In genomic region chr1:135017656-135018015, GRCm38 (mm10) we compare ENCODE assay signal across 25 mouse cellular contexts. TPM values are rescaled to one million over a fixed set of nuclear protein-coding genes. Genes with fewer than 3 reads are reported as not detected.
DNase-seq lines count a peak whose midpoint lies in the region; ATAC-seq and TF ChIP-seq lines count a peak whose summit lies in the region.
"Had no signal": no experiment of that assay in that cellular context is flagged by ENCODE, and none has a peak within 500 bp of the region (broad histone marks: within the 10 kb centered on the region; RNA-seq: fewer than 3 reads in every experiment).

No protein-coding gene starts in this region.

- peak; percentile 30 for DNase-seq in adrenal gland, postnatal 10 days
- no peak for DNase-seq in adrenal gland, postnatal 4 days (ENCODE audit: low spot score in 2 of 2)
- DNase-seq in heart, adult 2 months: peak; percentile 51 to 68
- peak; percentile 34 to 65 for DNase-seq in heart, postnatal 14 days
- DNase-seq in spleen, postnatal 36 days (ENCODE audit: low spot score in 2 of 2): no peak
- DNase-seq in retina, embryonic 14.5 days (ENCODE audit: low spot score): no peak
- DNase-seq: cerebellum, adult 2 months; cerebellum, postnatal 36 days; kidney, adult 9 months; kidney, postnatal 25 days; liver; liver, postnatal 0 days; lung, postnatal 10 days; retina, postnatal 1 day; right cerebral cortex, postnatal 4 days; thymus, postnatal 14 days had no signal

- TF ChIP-seq POLR2A in heart, adult 2 months (IDR thresholded peaks at IDR 0.05; ENCODE audit: insufficient read depth, low read depth, low read length): no peak

- no peak overlapping the region for H3K9ac ChIP-seq in heart, adult 2 months (ENCODE audit: low read depth, low read length)
- no peak overlapping the region for H3K9ac ChIP-seq in heart, embryonic 12.5 days
- no peak overlapping the region for H3K9ac ChIP-seq in liver, embryonic 12.5 days
- H3K9ac ChIP-seq: forebrain, embryonic 13.5 days; heart, embryonic 15.5 days; hindbrain, embryonic 15.5 days; intestine, embryonic 15.5 days; liver, postnatal 0 days; midbrain, embryonic 15.5 days had no signal

- no peaks in the 10 kb centered on the region for H3K27me3 ChIP-seq in heart, adult 2 months (ENCODE audit: control insufficient read depth, insufficient read depth, low read length)
- H3K27me3 ChIP-seq in heart, embryonic 12.5 days (replicated peaks): no peaks in the 10 kb centered on the region
- peaks cover 35% of the 10 kb centered on the region for H3K27me3 ChIP-seq in liver, embryonic 12.5 days (replicated peaks)
- H3K27me3 ChIP-seq: heart, embryonic 15.5 days; hindbrain, embryonic 15.5 days; intestine, embryonic 15.5 days; midbrain, embryonic 15.5 days had no signal

- H3K4me2 ChIP-seq in heart, embryonic 12.5 days: no peak overlapping the region
- H3K4me2 ChIP-seq in liver, embryonic 12.5 days: no peak overlapping the region
- H3K4me2 ChIP-seq: forebrain, embryonic 13.5 days; heart, embryonic 15.5 days; hindbrain, embryonic 15.5 days; intestine, embryonic 15.5 days; midbrain, embryonic 15.5 days had no signal

- 45% methylated on average over 2 of the region's 2 CpGs for WGBS in heart, adult 2 months
- 54% methylated on average over 2 of the region's 2 CpGs for WGBS in heart, embryonic 12.5 days
- 60% methylated on average over 2 of the region's 2 CpGs for WGBS in liver, embryonic 12.5 days (ENCODE audit: insufficient replicate concordance)

- ATAC-seq in heart, embryonic 12.5 days (ENCODE audit: insufficient number of reproducible peaks, low FRiP score): no peak
- no peak for ATAC-seq in liver, embryonic 12.5 days
- ATAC-seq: activated CD4-positive, CD25-positive, alpha-beta regulatory T cell, adult 4 months; CD4-positive, CD25-positive, alpha-beta regulatory T cell, adult 4 months; forebrain, embryonic 13.5 days; intestine, embryonic 15.5 days; liver, postnatal 0 days; midbrain, embryonic 15.5 days had no signal

- no peak for TF ChIP-seq CTCF in heart, adult 2 months (IDR thresholded peaks at IDR 0.05)

- no peaks in the 10 kb centered on the region for H3K9me3 ChIP-seq in heart, embryonic 12.5 days (replicated peaks)
- H3K9me3 ChIP-seq in liver, embryonic 12.5 days (replicated peaks): no peaks in the 10 kb centered on the region
- H3K9me3 ChIP-seq: forebrain, embryonic 13.5 days; heart, embryonic 15.5 days; hindbrain, embryonic 15.5 days; intestine, embryonic 15.5 days; midbrain, embryonic 15.5 days had no signal

- peak overlapping the region; percentile 62 for H3K27ac ChIP-seq in heart, adult 2 months
- H3K27ac ChIP-seq in heart, embryonic 12.5 days (ENCODE audit: poor library complexity, severe bottlenecking): no peak overlapping the region
- H3K27ac ChIP-seq in liver, embryonic 12.5 days: no peak overlapping the region
- H3K27ac ChIP-seq: forebrain, embryonic 13.5 days; heart, embryonic 15.5 days; hindbrain, embryonic 15.5 days; intestine, embryonic 15.5 days; midbrain, embryonic 15.5 days had no signal

- no peaks in the 10 kb centered on the region for H3K79me2 ChIP-seq in heart, adult 2 months (replicated peaks; ENCODE audit: control insufficient read depth, insufficient read depth, low read length)

- 0 out of 2 replicates have a peak, but pooled peaks have one; percentile 28 for TF ChIP-seq EP300 in heart, adult 2 months (IDR thresholded peaks at IDR 0.05; ENCODE audit: insufficient read depth, low read depth, low read length)

- peaks cover 12% of the 10 kb centered on the region for H3K4me1 ChIP-seq in heart, adult 2 months (ENCODE audit: control insufficient read depth, insufficient read depth, low read length)
- peaks cover 79% of the 10 kb centered on the region for H3K4me1 ChIP-seq in heart, embryonic 12.5 days (replicated peaks)
- H3K4me1 ChIP-seq in liver, embryonic 12.5 days: peaks cover 4% of the 10 kb centered on the region; the same call in 1 of the 2 replicates

- intact Hi-C loops in heart, adult 2 months (cut with DNase I): no loop called here
- intact Hi-C loops in heart, postnatal 14 days (cut with DNase I): no loop called here

- H3K36me3 ChIP-seq in heart, adult 2 months (ENCODE audit: control insufficient read depth, insufficient read depth, low read length): no peaks in the 10 kb centered on the region
- no peaks in the 10 kb centered on the region for H3K36me3 ChIP-seq in heart, embryonic 12.5 days
- no peaks in the 10 kb centered on the region for H3K36me3 ChIP-seq in liver, embryonic 12.5 days
- H3K36me3 ChIP-seq: heart, embryonic 15.5 days; hindbrain, embryonic 15.5 days; intestine, embryonic 15.5 days; midbrain, embryonic 15.5 days had no signal

- H3K4me3 ChIP-seq in heart, adult 2 months: no peak overlapping the region
- H3K4me3 ChIP-seq in heart, embryonic 12.5 days: no peak overlapping the region
- no peak overlapping the region for H3K4me3 ChIP-seq in liver, embryonic 12.5 days
- H3K4me3 ChIP-seq: forebrain, embryonic 13.5 days; heart, embryonic 15.5 days; hindbrain, embryonic 15.5 days; intestine, embryonic 15.5 days; midbrain, embryonic 15.5 days had no signal

RNA-seq across cellular contexts. Expression of gene Ube2t, which starts 55.3 kb away (rescaled TPM):
- 1 to 10 TPM; 5.1 to 6.6 TPM for total RNA-seq in adrenal gland, postnatal 10 days (2021)
- total RNA-seq in adrenal gland, postnatal 4 days (2021): 10 to 100 TPM; 11.1 to 12.1 TPM
- 1 to 10 TPM; 5.9 TPM for total RNA-seq in heart, adult 2 months (2021)
- polyA plus RNA-seq in heart, adult 2 months (2012; rRNA removed): 3.0 and 3.2 TPM in 2 replicates
- polyA plus RNA-seq in heart, embryonic 12.5 days (2016; fragmentation: Nextera tagmentation; extraction: Ambion mirVana): 46.6 and 48.7 TPM in 2 replicates
- 1 to 10 TPM; 6.0 to 6.3 TPM for total RNA-seq in heart, postnatal 14 days (2021)
- 42.6 and 43.9 TPM in 2 replicates for polyA plus RNA-seq in liver, embryonic 12.5 days (2016; fragmentation: Nextera tagmentation; extraction: Ambion mirVana)

Comparison
In these comparisons a context has a peak if more than half of its experiments do, and no peak if none do; other contexts are left out.
1. DNase-seq: peak in adrenal gland, postnatal 10 days (single experiment), heart, adult 2 months (2 of 2) and heart, postnatal 14 days (2 of 2); none in adrenal gland, postnatal 4 days (0 of 2), spleen, postnatal 36 days (0 of 2) and retina, embryonic 14.5 days (single experiment).